Mouse (Mus musculus) heart, adult 2 months (tissue): ENCODE data around the gene Fzd7. TPM values are rescaled to one million over a fixed set of nuclear protein-coding genes. Genes with fewer than 3 reads are reported as not detected.

Experiments used
- DNase-seq, 2 experiments: peaks; one replicate each; pipeline ENCODE4 v3.0.0; 2021
- H3K27ac ChIP-seq: fragments of 200-600 bp; 2 replicates; pipeline ENCODE4 v1.8.1; 2022
- H3K27me3 ChIP-seq: fragments of 200-500 bp; 2 replicates; pipeline ENCODE4 v1.6.1; 2012; ENCODE audit warnings: mild to moderate bottlenecking, low read length, inconsistent platforms, mixed read lengths; ENCODE audit not compliant: control insufficient read depth, insufficient read depth
- H3K36me3 ChIP-seq: fragments of 200-500 bp; 2 replicates; pipeline ENCODE4 v1.6.1; 2012; ENCODE audit warnings: low read length, inconsistent platforms; ENCODE audit not compliant: control insufficient read depth, insufficient read depth
- H3K4me1 ChIP-seq: fragments of 200-500 bp; 2 replicates; pipeline ENCODE4 v1.6.1; 2011; ENCODE audit warnings: low read length; ENCODE audit not compliant: control insufficient read depth, insufficient read depth
- H3K4me3 ChIP-seq: fragments of 200-600 bp; 2 replicates; pipeline ENCODE4 v1.8.1; 2022
- H3K79me2 ChIP-seq: fragments of 200-500 bp; replicated peaks from 2 replicates; pipeline ENCODE4 v1.6.1; 2012; ENCODE audit warnings: mild to moderate bottlenecking, inconsistent platforms, low read length, moderate library complexity, mixed read lengths; ENCODE audit not compliant: control insufficient read depth, insufficient read depth
- H3K9ac ChIP-seq: fragments of 200-500 bp; 2 replicates; pipeline ENCODE4 v1.6.1; 2012; ENCODE audit warnings: low read depth, mild to moderate bottlenecking, control low read depth, inconsistent platforms, low read length, mixed read lengths
- CTCF ChIP-seq: fragments of 200-600 bp; IDR thresholded peaks from 2 replicates; pipeline ENCODE4 v1.8.1; 2022; ENCODE audit warnings: antibody characterized with exemption, mild to moderate bottlenecking, moderate library complexity
- EP300 ChIP-seq: fragments of 200-500 bp; IDR thresholded peaks from 2 replicates; pipeline ENCODE4 v1.6.1; 2011; ENCODE audit warnings: low read depth, low read length, control low read depth; ENCODE audit not compliant: insufficient read depth
- POLR2A ChIP-seq: fragments of 200-500 bp; IDR thresholded peaks from 2 replicates; pipeline ENCODE4 v1.6.1; 2011; ENCODE audit warnings: mild to moderate bottlenecking, low read depth, low read length, control low read depth; ENCODE audit not compliant: insufficient read depth
- WGBS: fragments of 180-500 bp; shearing (Covaris S2); methylation state at CpG from one replicate; pipeline ENCODE4 v1.1.7; 2018; 5-methylcytosine and 5-hydroxymethylcytosine counted together
- intact Hi-C: fragments of 180-260 bp; cut with DNase I; formaldehyde crosslinking; loops from one replicate; pipeline ENCODE4 v1.15.1; 2025
- polyA plus RNA-seq: library from polyadenylated mRNA; depleted of rRNA; stranded (reverse); fragments of >200 nt; gene quantifications from 2 replicates; pipeline ENCODE4 v1.2.3, GENCODE M21; 2012
- total RNA-seq, 2 experiments: library from RNA; stranded (reverse); gene quantifications; 2 replicates each; pipeline ENCODE4 v1.2.3; 2021

Gene Fzd7
- total and polyA plus RNA-seq, 3 experiments, result 5.3 to 7.0 (median 5.8) TPM

- TF ChIP-seq POLR2A (no peak), EP300 (no peak), CTCF (no peak)
- no peaks in the 10 kb centered on the region for H3K27me3 ChIP-seq
- intact Hi-C loops, result loop anchor here (5.0 kb wide), 2 partner anchors 168 to 248 kb away; partner anchors contain the start of gene Als2
- no peaks in the 10 kb centered on the region for H3K36me3 ChIP-seq
- no peak overlapping the region for H3K9ac ChIP-seq
- DNase-seq, result peak in 1 of 2 experiments; percentile 24
- no peak overlapping the region; the same call in 1 of the 2 replicates for H3K27ac ChIP-seq
- peaks cover 3% of the 10 kb centered on the region for H3K4me1 ChIP-seq
- H3K4me3 ChIP-seq, result no peak overlapping the region; the same call in 1 of the 2 replicates
- no peaks in the 10 kb centered on the region for H3K79me2 ChIP-seq
- 68% methylated on average over 16 of the region's 16 CpGs for WGBS
Measured at GRCm38 (mm10) chr1:59484791-59485785, 2.9 kb downstream of the Fzd7 start.

- Histone ChIP-seq H3K4me1 (peaks cover 3% of the 10 kb centered on the region), H3K27ac (no peak overlapping the region), H3K9ac (no peak overlapping the region), H3K27me3 (no peaks in the 10 kb centered on the region), H3K4me3 (no peak overlapping the region), H3K79me2 (no peaks in the 10 kb centered on the region), H3K36me3 (no peaks in the 10 kb centered on the region)
- TF ChIP-seq POLR2A (no peak), EP300 (no peak), CTCF (no peak)
- no peak for DNase-seq
- intact Hi-C loops, result no loop called here
- 83% methylated on average over 4 of the region's 4 CpGs for WGBS
Measured at GRCm38 (mm10) chr1:59485803-59486202, 3.6 kb downstream of the Fzd7 start.

DNA sequence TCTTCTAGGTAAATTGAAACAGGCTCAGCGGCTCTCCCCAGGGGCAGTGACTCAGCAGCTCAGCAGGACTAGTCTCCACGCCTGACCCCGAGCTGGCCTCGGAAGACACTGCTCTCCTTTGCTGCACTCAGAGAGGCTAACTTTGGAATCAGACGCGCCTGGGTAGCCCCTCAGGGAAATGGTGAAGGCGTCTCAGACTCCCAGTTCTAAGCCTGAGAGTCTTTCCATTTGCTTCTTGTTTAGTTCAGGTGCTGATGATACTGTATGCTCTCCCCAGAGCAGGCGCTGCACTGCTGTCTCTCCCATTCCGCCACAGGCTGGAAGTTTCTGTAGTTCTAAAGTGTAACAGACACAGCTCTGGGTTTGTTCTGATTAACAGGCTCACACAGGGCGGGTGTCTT, 5.4 kb downstream of the Fzd7 start:
- no peaks in the 10 kb centered on the region for H3K27me3 ChIP-seq
- peak; percentile 58 to 62 for DNase-seq
- H3K36me3 ChIP-seq, result no peaks in the 10 kb centered on the region
- H3K27ac ChIP-seq, result peak overlapping the region; percentile 43
- H3K4me1 ChIP-seq, result peaks cover 3% of the 10 kb centered on the region
- intact Hi-C loops, result no loop called here
- no peaks in the 10 kb centered on the region for H3K79me2 ChIP-seq
- H3K9ac ChIP-seq, result no peak overlapping the region
- H3K4me3 ChIP-seq, result no peak overlapping the region
- 18% methylated on average over 10 of the region's 10 CpGs for WGBS
- TF ChIP-seq POLR2A, result no peak
- no peak for TF ChIP-seq CTCF
- TF ChIP-seq EP300, result no peak

- no peak overlapping the region for H3K4me3 ChIP-seq
- H3K9ac ChIP-seq, result no peak overlapping the region
- intact Hi-C loops, result no loop called here
- WGBS, result 64% methylated on average over 4 of the region's 4 CpGs
- TF ChIP-seq CTCF (no peak), POLR2A (no peak), EP300 (no peak)
- H3K36me3 ChIP-seq, result no peaks in the 10 kb centered on the region
- peaks cover 3% of the 10 kb centered on the region for H3K4me1 ChIP-seq
- H3K27ac ChIP-seq, result no peak overlapping the region
- no peaks in the 10 kb centered on the region for H3K27me3 ChIP-seq
- no peak for DNase-seq
- H3K79me2 ChIP-seq, result no peaks in the 10 kb centered on the region
Measured at GRCm38 (mm10) chr1:59488481-59488880, 6.3 kb downstream of the Fzd7 start.

DNA sequence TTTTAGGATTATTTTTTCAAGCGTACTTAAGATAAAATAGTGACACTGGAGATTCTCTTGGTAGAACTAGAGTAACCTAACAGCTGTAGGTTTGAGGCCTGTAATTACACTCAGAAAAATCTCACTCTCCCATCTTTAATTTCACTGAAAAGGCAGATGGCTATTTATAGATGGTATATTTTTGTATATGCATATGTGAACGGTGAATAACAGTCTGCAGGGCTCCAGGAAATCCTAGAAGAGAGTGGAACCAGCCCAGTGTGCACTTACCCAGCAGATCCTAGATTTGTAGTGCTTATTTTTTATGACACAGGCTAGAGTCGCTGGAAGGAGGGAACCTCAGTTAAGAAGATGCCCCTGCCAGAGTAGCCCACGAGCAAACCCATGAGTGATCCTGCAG, 6.8 kb downstream of the Fzd7 start:
- Histone ChIP-seq H3K9ac (no peak overlapping the region), H3K4me3 (no peak overlapping the region), H3K79me2 (no peaks in the 10 kb centered on the region), H3K27me3 (no peaks in the 10 kb centered on the region), H3K36me3 (no peaks in the 10 kb centered on the region), H3K27ac (no peak overlapping the region), H3K4me1 (peaks cover 1% of the 10 kb centered on the region; the same call in 1 of the 2 replicates)
- no peak for DNase-seq
- TF ChIP-seq POLR2A, result no peak
- no peak for TF ChIP-seq CTCF
- no peak for TF ChIP-seq EP300
- intact Hi-C loops, result no loop called here
- 54% methylated on average over 4 of the region's 4 CpGs for WGBS

- Histone ChIP-seq H3K4me1 (peaks cover 1% of the 10 kb centered on the region; the same call in 1 of the 2 replicates), H3K27ac (no peak overlapping the region), H3K4me3 (no peak overlapping the region), H3K36me3 (no peaks in the 10 kb centered on the region), H3K9ac (no peak overlapping the region), H3K79me2 (no peaks in the 10 kb centered on the region), H3K27me3 (no peaks in the 10 kb centered on the region)
- no peak for TF ChIP-seq POLR2A
- TF ChIP-seq CTCF, result no peak
- TF ChIP-seq EP300, result no peak
- intact Hi-C loops, result no loop called here
- DNase-seq, result no peak
- 80% methylated on average over 9 of the region's 9 CpGs for WGBS
Measured at GRCm38 (mm10) chr1:59491517-59491916, 9.3 kb downstream of the Fzd7 start.
